Mouse (Mus musculus): ENCODE data around the gene Cd83. TPM values are rescaled to one million over a fixed set of nuclear protein-coding genes. Genes with fewer than 3 reads are reported as not detected.
A peak's percentile ranks its signal among the peaks of the same experiment; 100 is the strongest.

Cd83 gene
- 9.3 and 17.7 TPM in 2 replicates for polyA plus RNA-seq (2015; fragmentation: Nextera tagmentation; extraction: Ambion mirVana)

- peak within 1 kb of the TSS; percentile 84 for H3K9ac ChIP-seq (ENCODE audit: low read length)
- H3K4me3 ChIP-seq (ENCODE audit: low read length): peak within 1 kb of the TSS; percentile 72
- H3K36me3 ChIP-seq (ENCODE audit: control insufficient read depth, insufficient read depth): no peaks in the 10 kb centered on the region
- 4% methylated on average over 73 of the region's 73 CpGs for WGBS
- ATAC-seq (replicated peaks; ENCODE audit: extremely low read depth, insufficient read depth, low FRiP score): peak; percentile 84
- H3K9me3 ChIP-seq (replicated peaks; ENCODE audit: control insufficient read depth, low read length): no peaks in the 10 kb centered on the region
- no peak within 1 kb of the TSS for H3K27ac ChIP-seq (ENCODE audit: low read length)
- H3K4me1 ChIP-seq (ENCODE audit: control insufficient read depth, insufficient read depth, low read length): peaks cover 10% of the 10 kb centered on the region
- H3K4me2 ChIP-seq (ENCODE audit: low read depth, low read length): peak within 1 kb of the TSS; percentile 97
- peaks cover 9% of the 10 kb centered on the region for H3K27me3 ChIP-seq (ENCODE audit: control insufficient read depth, insufficient read depth, low read length)
These were observed at the start of gene Cd83 for GRCm38 (mm10) chr13:43784725-43785711. Gene Cd83, plus strand, starts transcription at chr13:43784775.

- no peak overlapping the region for H3K27ac ChIP-seq (ENCODE audit: low read length)
- no peaks in the 10 kb centered on the region for H3K36me3 ChIP-seq (ENCODE audit: control insufficient read depth, insufficient read depth)
- no peaks in the 10 kb centered on the region for H3K27me3 ChIP-seq (ENCODE audit: control insufficient read depth, insufficient read depth, low read length)
- 20% methylated on average over 15 of the region's 15 CpGs for WGBS
- H3K9ac ChIP-seq (ENCODE audit: low read length): no peak overlapping the region
- H3K4me3 ChIP-seq (ENCODE audit: low read length): no peak overlapping the region
- 0 out of 2 replicates have a peak, but pooled peaks cover 3% of the 10 kb centered on the region for H3K4me1 ChIP-seq (ENCODE audit: control insufficient read depth, insufficient read depth, low read length)
- ATAC-seq (replicated peaks; ENCODE audit: extremely low read depth, insufficient read depth, low FRiP score): peak; percentile 75; the same call in 1 of the 2 replicates
- H3K9me3 ChIP-seq (replicated peaks; ENCODE audit: control insufficient read depth, low read length): peaks cover 8% of the 10 kb centered on the region; the same call in 1 of the 2 replicates
- no peak overlapping the region for H3K4me2 ChIP-seq (ENCODE audit: low read depth, low read length)
These were observed 44.8 kb upstream of the Cd83 start for GRCm38 (mm10) chr13:43739598-43740275.

- H3K9ac ChIP-seq (ENCODE audit: low read length): no peak overlapping the region
- H3K4me3 ChIP-seq (ENCODE audit: low read length): no peak overlapping the region
- ATAC-seq (replicated peaks; ENCODE audit: extremely low read depth, insufficient read depth, low FRiP score): no peak
- no peaks in the 10 kb centered on the region for H3K4me1 ChIP-seq (ENCODE audit: control insufficient read depth, insufficient read depth, low read length)
- H3K27ac ChIP-seq (ENCODE audit: low read length): no peak overlapping the region
- 67% methylated on average over 7 of the region's 7 CpGs for WGBS
- H3K27me3 ChIP-seq (ENCODE audit: control insufficient read depth, insufficient read depth, low read length): no peaks in the 10 kb centered on the region
- H3K9me3 ChIP-seq (replicated peaks; ENCODE audit: control insufficient read depth, low read length): peaks cover 8% of the 10 kb centered on the region; the same call in 1 of the 2 replicates
- H3K4me2 ChIP-seq (ENCODE audit: low read depth, low read length): no peak overlapping the region
- H3K36me3 ChIP-seq (ENCODE audit: control insufficient read depth, insufficient read depth): no peaks in the 10 kb centered on the region
These were observed 44.3 kb upstream of the Cd83 start for GRCm38 (mm10) chr13:43740276-43740608.

- Histone ChIP-seq H3K36me3 (ENCODE audit: control insufficient read depth, insufficient read depth) (no peaks in the 10 kb centered on the region), H3K4me2 (ENCODE audit: low read depth, low read length) (no peak overlapping the region), H3K4me3 (ENCODE audit: low read length) (no peak overlapping the region), H3K27ac (ENCODE audit: low read length) (no peak overlapping the region), H3K9me3 (replicated peaks; ENCODE audit: control insufficient read depth, low read length) (peaks cover 11% of the 10 kb centered on the region), H3K9ac (ENCODE audit: low read length) (no peak overlapping the region), H3K27me3 (ENCODE audit: control insufficient read depth, insufficient read depth, low read length) (no peaks in the 10 kb centered on the region), H3K4me1 (ENCODE audit: control insufficient read depth, insufficient read depth, low read length) (no peaks in the 10 kb centered on the region)
- no peak for ATAC-seq (replicated peaks; ENCODE audit: extremely low read depth, insufficient read depth, low FRiP score)
- WGBS: 63% methylated on average over 3 of the region's 3 CpGs
These were observed 41.9 kb upstream of the Cd83 start for GRCm38 (mm10) chr13:43742677-43743076.

GRCm38 (mm10) chr13:43744259-43744658 is 40.3 kb upstream of the Cd83 start:
- H3K4me1 ChIP-seq (ENCODE audit: control insufficient read depth, insufficient read depth, low read length): no peaks in the 10 kb centered on the region

GRCm38 (mm10) chr13:43750301-43750700 is 34.3 kb upstream of the Cd83 start:
- Histone ChIP-seq H3K4me3 (ENCODE audit: low read length) (no peak overlapping the region), H3K4me1 (ENCODE audit: control insufficient read depth, insufficient read depth, low read length) (peaks cover 5% of the 10 kb centered on the region), H3K4me2 (ENCODE audit: low read depth, low read length) (no peak overlapping the region), H3K36me3 (ENCODE audit: control insufficient read depth, insufficient read depth) (no peaks in the 10 kb centered on the region), H3K9ac (ENCODE audit: low read length) (no peak overlapping the region), H3K27ac (ENCODE audit: low read length) (no peak overlapping the region), H3K9me3 (replicated peaks; ENCODE audit: control insufficient read depth, low read length) (peaks cover 4% of the 10 kb centered on the region), H3K27me3 (ENCODE audit: control insufficient read depth, insufficient read depth, low read length) (no peaks in the 10 kb centered on the region)
- 69% methylated on average over 3 of the region's 3 CpGs for WGBS
- ATAC-seq (replicated peaks; ENCODE audit: extremely low read depth, insufficient read depth, low FRiP score): no peak

More at GRCm38 (mm10) chr13:43744259-43744658, 40.3 kb upstream of the Cd83 start:
- peaks cover 11% of the 10 kb centered on the region for H3K9me3 ChIP-seq (replicated peaks; ENCODE audit: control insufficient read depth, low read length)
- no peaks in the 10 kb centered on the region for H3K36me3 ChIP-seq (ENCODE audit: control insufficient read depth, insufficient read depth)
- 81% methylated on average over 7 of the region's 7 CpGs for WGBS
- H3K4me2 ChIP-seq (ENCODE audit: low read depth, low read length): no peak overlapping the region
- no peaks in the 10 kb centered on the region for H3K27me3 ChIP-seq (ENCODE audit: control insufficient read depth, insufficient read depth, low read length)
- H3K9ac ChIP-seq (ENCODE audit: low read length): no peak overlapping the region
- no peak overlapping the region for H3K27ac ChIP-seq (ENCODE audit: low read length)
- H3K4me3 ChIP-seq (ENCODE audit: low read length): no peak overlapping the region
- no peak for ATAC-seq (replicated peaks; ENCODE audit: extremely low read depth, insufficient read depth, low FRiP score)

GRCm38 (mm10) chr13:43750966-43751365 is 33.6 kb upstream of the Cd83 start:
- H3K4me3 ChIP-seq (ENCODE audit: low read length): no peak overlapping the region
- H3K4me2 ChIP-seq (ENCODE audit: low read depth, low read length): no peak overlapping the region
- H3K9me3 ChIP-seq (replicated peaks; ENCODE audit: control insufficient read depth, low read length): peaks cover 4% of the 10 kb centered on the region
- ATAC-seq (replicated peaks; ENCODE audit: extremely low read depth, insufficient read depth, low FRiP score): no peak
- peaks cover 5% of the 10 kb centered on the region for H3K4me1 ChIP-seq (ENCODE audit: control insufficient read depth, insufficient read depth, low read length)
- H3K27ac ChIP-seq (ENCODE audit: low read length): no peak overlapping the region
- no peaks in the 10 kb centered on the region for H3K27me3 ChIP-seq (ENCODE audit: control insufficient read depth, insufficient read depth, low read length)
- whole genome bisulfite sequencing: 74% methylated on average over 6 of the region's 6 CpGs
- no peak overlapping the region for H3K9ac ChIP-seq (ENCODE audit: low read length)
- H3K36me3 ChIP-seq (ENCODE audit: control insufficient read depth, insufficient read depth): no peaks in the 10 kb centered on the region

GRCm38 (mm10) chr13:43752407-43752806 is 32.2 kb upstream of the Cd83 start:
- Histone ChIP-seq H3K4me3 (ENCODE audit: low read length) (no peak overlapping the region), H3K9me3 (replicated peaks; ENCODE audit: control insufficient read depth, low read length) (peaks cover 2% of the 10 kb centered on the region), H3K4me2 (ENCODE audit: low read depth, low read length) (no peak overlapping the region), H3K27me3 (ENCODE audit: control insufficient read depth, insufficient read depth, low read length) (no peaks in the 10 kb centered on the region; the same call in 1 of the 2 replicates), H3K4me1 (ENCODE audit: control insufficient read depth, insufficient read depth, low read length) (peaks cover 5% of the 10 kb centered on the region), H3K27ac (ENCODE audit: low read length) (no peak overlapping the region), H3K36me3 (ENCODE audit: control insufficient read depth, insufficient read depth) (no peaks in the 10 kb centered on the region), H3K9ac (ENCODE audit: low read length) (no peak overlapping the region)
- 75% methylated on average over 7 of the region's 7 CpGs for WGBS
- no peak for ATAC-seq (replicated peaks; ENCODE audit: extremely low read depth, insufficient read depth, low FRiP score)

GRCm38 (mm10) chr13:43753652-43754051 is 30.9 kb upstream of the Cd83 start:
- no peaks in the 10 kb centered on the region for H3K36me3 ChIP-seq (ENCODE audit: control insufficient read depth, insufficient read depth)
- ATAC-seq (replicated peaks; ENCODE audit: extremely low read depth, insufficient read depth, low FRiP score): no peak
- H3K4me2 ChIP-seq (ENCODE audit: low read depth, low read length): no peak overlapping the region
- no peak overlapping the region for H3K4me3 ChIP-seq (ENCODE audit: low read length)
- no peak overlapping the region for H3K27ac ChIP-seq (ENCODE audit: low read length)
- no peaks in the 10 kb centered on the region for H3K9me3 ChIP-seq (replicated peaks; ENCODE audit: control insufficient read depth, low read length)
- WGBS: 67% methylated on average over 9 of the region's 9 CpGs
- no peak overlapping the region for H3K9ac ChIP-seq (ENCODE audit: low read length)
- H3K27me3 ChIP-seq (ENCODE audit: control insufficient read depth, insufficient read depth, low read length): no peaks in the 10 kb centered on the region; the same call in 1 of the 2 replicates
- H3K4me1 ChIP-seq (ENCODE audit: control insufficient read depth, insufficient read depth, low read length): peaks cover 5% of the 10 kb centered on the region
